9 mouse cellular contexts compared by ENCODE assay signal in the genomic region with DNA sequence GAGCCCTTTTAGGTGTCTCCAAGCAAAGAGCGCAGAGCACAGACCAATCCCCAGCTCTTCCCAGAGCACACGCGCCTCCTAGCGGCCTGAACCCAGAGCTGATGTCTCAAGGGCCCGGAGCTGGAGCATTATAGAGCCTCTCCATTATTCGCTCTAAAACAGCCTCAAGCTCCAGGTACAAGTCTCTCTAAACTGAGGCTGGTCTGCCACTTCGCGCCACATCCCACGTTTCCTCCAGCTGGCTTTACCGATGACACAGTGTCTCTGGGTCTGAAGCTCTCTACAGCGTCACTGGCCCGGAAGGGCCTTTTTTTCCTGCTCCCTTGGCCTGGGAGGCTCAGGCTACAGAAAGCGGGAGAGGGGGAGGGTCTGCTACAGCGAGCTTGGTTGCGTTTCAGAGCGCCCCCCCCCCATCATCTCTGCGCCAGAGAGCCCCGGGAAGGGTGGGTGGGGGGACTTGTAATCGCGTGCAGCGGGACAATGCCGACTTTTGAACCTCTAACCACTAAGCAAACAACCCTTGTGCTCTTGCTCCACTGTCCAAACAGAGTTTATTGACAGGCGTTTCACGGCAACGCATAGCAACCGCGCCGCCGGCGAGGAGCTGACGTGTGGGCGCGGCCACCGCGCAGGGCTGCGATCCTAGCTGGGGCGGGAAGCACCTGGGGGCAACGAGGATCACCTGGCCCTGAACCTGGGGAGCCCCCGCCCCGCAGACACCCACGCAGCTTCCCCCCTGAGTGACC. TPM values are rescaled to one million over a fixed set of nuclear protein-coding genes. Genes with fewer than 3 reads are reported as not detected.
DNase-seq lines count a peak whose midpoint lies in the region; ATAC-seq and TF ChIP-seq lines count a peak whose summit lies in the region.
"Had no signal": no experiment of that assay in that cellular context is flagged by ENCODE, and none has a peak within 500 bp of the region (broad histone marks: within the 10 kb centered on the region; RNA-seq: fewer than 3 reads in every experiment).

No protein-coding gene starts in this region.

- peak; percentile 82 for TF ChIP-seq CTCF in intestine, postnatal 0 days (IDR thresholded peaks at IDR 0.05; ENCODE audit: low read depth)
- peak; percentile 57 for TF ChIP-seq CTCF in lung, adult 2 months (IDR thresholded peaks at IDR 0.05; ENCODE audit: insufficient read depth, low read length)

- peak overlapping the region; percentile 34 for H3K4me2 ChIP-seq in forebrain, embryonic 12.5 days
- peak overlapping the region; percentile 69 for H3K4me2 ChIP-seq in intestine, postnatal 0 days (replicated peaks; ENCODE audit: low read depth)
- H3K4me2 ChIP-seq in neural tube, embryonic 15.5 days: peak overlapping the region; percentile 44

- peak overlapping the region; percentile 16; the same call in 1 of the 2 replicates for H3K4me3 ChIP-seq in forebrain, embryonic 12.5 days (replicated peaks)
- H3K4me3 ChIP-seq in intestine, postnatal 0 days (ENCODE audit: low read depth, low read length): peak overlapping the region; percentile 74
- H3K4me3 ChIP-seq in lung, adult 2 months (replicated peaks; ENCODE audit: extremely low read depth, low read depth, low read length): no peak overlapping the region
- H3K4me3 ChIP-seq in neural tube, embryonic 15.5 days (replicated peaks): no peak overlapping the region

- peak; percentile 61; the same call in 1 of the 2 replicates for ATAC-seq in forebrain, embryonic 12.5 days (ENCODE audit: low FRiP score)
- peak; percentile 94 for ATAC-seq in intestine, postnatal 0 days
- ATAC-seq in neural tube, embryonic 15.5 days (ENCODE audit: low FRiP score): no peak

- no peak for TF ChIP-seq POLR2A in lung, adult 2 months (IDR thresholded peaks at IDR 0.05; ENCODE audit: borderline replicate concordance, extremely low read depth, low read depth, low read length)

- H3K4me1 ChIP-seq in forebrain, embryonic 12.5 days: peaks cover 15% of the 10 kb centered on the region
- H3K4me1 ChIP-seq in intestine, postnatal 0 days (replicated peaks; ENCODE audit: control insufficient read depth, insufficient read depth, low read length): no peaks in the 10 kb centered on the region
- no peaks in the 10 kb centered on the region for H3K4me1 ChIP-seq in lung, adult 2 months (ENCODE audit: control insufficient read depth, insufficient read depth, low read length)
- peaks cover 9% of the 10 kb centered on the region for H3K4me1 ChIP-seq in neural tube, embryonic 15.5 days

- H3K27ac ChIP-seq in forebrain, embryonic 12.5 days: no peak overlapping the region
- H3K27ac ChIP-seq in intestine, postnatal 0 days (ENCODE audit: low read depth, low read length): peak overlapping the region; percentile 88
- H3K27ac ChIP-seq in neural tube, embryonic 15.5 days (replicated peaks): no peak overlapping the region

- no peaks in the 10 kb centered on the region for H3K9me3 ChIP-seq in forebrain, embryonic 12.5 days
- H3K9me3 ChIP-seq in intestine, postnatal 0 days (ENCODE audit: control insufficient read depth): no peaks in the 10 kb centered on the region
- H3K9me3 ChIP-seq in neural tube, embryonic 15.5 days (replicated peaks): no peaks in the 10 kb centered on the region

- peaks cover 99% of the 10 kb centered on the region for H3K27me3 ChIP-seq in forebrain, embryonic 12.5 days
- H3K27me3 ChIP-seq in intestine, postnatal 0 days (replicated peaks; ENCODE audit: control insufficient read depth, insufficient read depth, low read length): peaks cover 6% of the 10 kb centered on the region; the same call in 1 of the 2 replicates
- peaks cover 89% of the 10 kb centered on the region for H3K27me3 ChIP-seq in neural tube, embryonic 15.5 days (replicated peaks)

- H3K36me3 ChIP-seq in forebrain, embryonic 12.5 days (replicated peaks): no peaks in the 10 kb centered on the region
- peaks cover 8% of the 10 kb centered on the region; the same call in 1 of the 2 replicates for H3K36me3 ChIP-seq in intestine, postnatal 0 days (ENCODE audit: control insufficient read depth, insufficient read depth)
- H3K36me3 ChIP-seq in neural tube, embryonic 15.5 days: no peaks in the 10 kb centered on the region

- under 1% methylated on average over 41 of the region's 41 CpGs for WGBS in forebrain, embryonic 12.5 days
- WGBS in intestine, postnatal 0 days: 1% methylated on average over 41 of the region's 41 CpGs
- 1% methylated on average over 40 of the region's 41 CpGs for WGBS in lung, adult 2 months
- 1% methylated on average over 41 of the region's 41 CpGs for WGBS in neural tube, embryonic 15.5 days

- peak; percentile 37 for DNase-seq in ovary, postnatal 36 days (ENCODE audit: low spot score)
- no peak for DNase-seq in ovary, postnatal 10 days (ENCODE audit: low spot score)
- peak; percentile 39 for DNase-seq in adrenal gland, adult 2 months
- peak; percentile 42 for DNase-seq in lung, adult 2 months
- DNase-seq in frontal cortex, postnatal 10 days (ENCODE audit: low spot score in 2 of 2): no peak

- no peak overlapping the region for H3K9ac ChIP-seq in forebrain, embryonic 12.5 days
- peak overlapping the region; percentile 35; the same call in 1 of the 2 replicates for H3K9ac ChIP-seq in intestine, postnatal 0 days (ENCODE audit: low read depth, low read length)
- H3K9ac ChIP-seq in neural tube, embryonic 15.5 days (replicated peaks): no peak overlapping the region

RNA-seq across cellular contexts. Expression of a gene that starts 7.6 kb away (rescaled TPM):
- total RNA-seq in adrenal gland, adult 2 months (2021): not detected
- not detected in 2 replicates for polyA plus RNA-seq in adrenal gland, adult 2 months (2012; rRNA removed)
- polyA plus RNA-seq in forebrain, embryonic 12.5 days (2016; fragmentation: Nextera tagmentation; extraction: Ambion mirVana): not detected in 2 replicates
- 35.0 and 38.9 TPM in 2 replicates for polyA plus RNA-seq in intestine, postnatal 0 days (2015; fragmentation: Nextera tagmentation; extraction: Ambion mirVana)
- polyA plus RNA-seq in lung, adult 2 months (2012; rRNA removed): 0.85 TPM in 1 of 2 replicates, not detected in the other
- 3.1 TPM in 1 of 2 replicates, not detected in the other for polyA plus RNA-seq in neural tube, embryonic 15.5 days (2015; fragmentation: Nextera tagmentation; extraction: Ambion mirVana)

RNA-seq across cellular contexts. Expression of a gene that starts 22.8 kb away (rescaled TPM):
- total RNA-seq in adrenal gland, adult 2 months (2021): 1 to 10 TPM in 1 of 2 experiments, not detected in 1; 3.5 TPM
- 2.2 and 3.3 TPM in 2 replicates for polyA plus RNA-seq in adrenal gland, adult 2 months (2012; rRNA removed)
- polyA plus RNA-seq in forebrain, embryonic 12.5 days (2016; fragmentation: Nextera tagmentation; extraction: Ambion mirVana): not detected in 2 replicates
- polyA plus RNA-seq in intestine, postnatal 0 days (2015; fragmentation: Nextera tagmentation; extraction: Ambion mirVana): 0.95 and 1.1 TPM in 2 replicates
- not detected in 2 replicates for polyA plus RNA-seq in lung, adult 2 months (2012; rRNA removed)
- polyA plus RNA-seq in neural tube, embryonic 15.5 days (2015; fragmentation: Nextera tagmentation; extraction: Ambion mirVana): 0.24 TPM in 1 of 2 replicates, not detected in the other
- polyA plus RNA-seq: gonadal fat pad, adult 2 months had no signal

RNA-seq across cellular contexts. Expression of a gene that starts 29.7 kb away (rescaled TPM):
- total RNA-seq in adrenal gland, adult 2 months (2021): not detected
- polyA plus RNA-seq in adrenal gland, adult 2 months (2012; rRNA removed): not detected in 2 replicates
- not detected in 2 replicates for polyA plus RNA-seq in forebrain, embryonic 12.5 days (2016; fragmentation: Nextera tagmentation; extraction: Ambion mirVana)
- polyA plus RNA-seq in intestine, postnatal 0 days (2015; fragmentation: Nextera tagmentation; extraction: Ambion mirVana): 6.7 and 9.2 TPM in 2 replicates
- polyA plus RNA-seq in lung, adult 2 months (2012; rRNA removed): not detected in 2 replicates
- polyA plus RNA-seq in neural tube, embryonic 15.5 days (2015; fragmentation: Nextera tagmentation; extraction: Ambion mirVana): not detected in 2 replicates
- polyA plus RNA-seq: gonadal fat pad, adult 2 months had no signal

Comparison
In these comparisons a context has a peak if more than half of its experiments do, and no peak if none do; other contexts are left out.
1. DNase-seq: peak in ovary, postnatal 36 days (single experiment), adrenal gland, adult 2 months (single experiment) and lung, adult 2 months (single experiment); none in ovary, postnatal 10 days (single experiment) and frontal cortex, postnatal 10 days (0 of 2).
2. H3K4me3 ChIP-seq: peak in forebrain, embryonic 12.5 days (single experiment) and intestine, postnatal 0 days (single experiment); none in lung, adult 2 months (single experiment) and neural tube, embryonic 15.5 days (single experiment).
3. Peak in every context shown above with its lines, with median percentiles within 50 percentile points of each other: H3K4me2 ChIP-seq.